Mouse (Mus musculus): Measurements from ENCODE around the gene Tex9. TPM values are rescaled to one million over a fixed set of nuclear protein-coding genes. Genes with fewer than 3 reads are reported as not detected.
A peak's percentile ranks its signal among the peaks of the same experiment; 100 is the strongest.
"Not testable (repeated sequence)": the region's sequence is repeated elsewhere in the genome, so short reads cannot be mapped to it uniquely, and the experiment has no call there.

Tex9 gene
- polyA plus RNA-seq, 1 experiment from 2014 or later, result 69.6 TPM

DNA sequence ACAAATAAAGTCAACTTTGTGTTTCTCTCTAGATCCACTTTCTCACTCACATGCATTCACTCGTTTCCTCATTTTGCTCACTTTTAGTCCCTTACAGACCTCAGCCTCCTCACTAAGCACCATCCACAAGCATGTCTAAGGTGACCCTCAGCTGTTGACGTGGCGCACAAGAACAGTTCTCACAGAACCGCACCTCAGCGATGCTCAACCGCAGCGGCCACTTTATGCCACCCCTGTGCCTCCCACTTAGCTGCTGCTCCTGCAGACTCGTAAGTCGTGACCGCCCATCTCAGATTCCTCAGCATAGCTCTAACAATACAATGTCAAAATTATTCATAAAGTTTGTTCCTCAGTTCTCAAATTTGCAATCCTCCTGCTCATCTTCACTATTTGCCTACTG lies 23.4 kb downstream of the Tex9 start:
- no peaks in the 10 kb centered on the region for H3K9me3 ChIP-seq (replicated peaks)
- 94% methylated on average over 10 of the region's 10 CpGs for WGBS

GRCm38 (mm10) chr9:72467551-72468407 lies 24.2 kb downstream of the Tex9 start:
- H3K9me3 ChIP-seq (replicated peaks), result no peaks in the 10 kb centered on the region
- DNase-seq (ENCODE audit: low spot score), result no peak
- no peak overlapping the region for H3K27ac ChIP-seq (replicated peaks)
- no peak overlapping the region for H3K4me3 ChIP-seq
- WGBS, result 73% methylated on average over 11 of the region's 11 CpGs
- no peaks in the 10 kb centered on the region for H3K27me3 ChIP-seq (ENCODE audit: low read depth, poor library complexity, severe bottlenecking)
- H3K36me3 ChIP-seq, result peaks cover 82% of the 10 kb centered on the region
- no peaks in the 10 kb centered on the region for H3K4me1 ChIP-seq

More for the DNA sequence above, 23.4 kb downstream of the Tex9 start:
- no peak for DNase-seq (ENCODE audit: low spot score)
- Histone ChIP-seq H3K27ac (replicated peaks) (no peak overlapping the region), H3K27me3 (ENCODE audit: low read depth, poor library complexity, severe bottlenecking) (no peaks in the 10 kb centered on the region), H3K4me1 (no peaks in the 10 kb centered on the region), H3K4me3 (no peak overlapping the region), H3K36me3 (peaks cover 82% of the 10 kb centered on the region)

- 90% methylated on average over 4 of the region's 4 CpGs for WGBS
- H3K9me3 ChIP-seq (replicated peaks), result no peaks in the 10 kb centered on the region
- peaks cover 84% of the 10 kb centered on the region for H3K36me3 ChIP-seq
- H3K27me3 ChIP-seq (ENCODE audit: low read depth, poor library complexity, severe bottlenecking), result no peaks in the 10 kb centered on the region
- no peak overlapping the region for H3K4me3 ChIP-seq
- DNase-seq (ENCODE audit: low spot score), result no peak
- no peaks in the 10 kb centered on the region for H3K4me1 ChIP-seq
- H3K27ac ChIP-seq (replicated peaks), result no peak overlapping the region
Measured at GRCm38 (mm10) chr9:72465754-72466181, 26.2 kb downstream of the Tex9 start.

DNA sequence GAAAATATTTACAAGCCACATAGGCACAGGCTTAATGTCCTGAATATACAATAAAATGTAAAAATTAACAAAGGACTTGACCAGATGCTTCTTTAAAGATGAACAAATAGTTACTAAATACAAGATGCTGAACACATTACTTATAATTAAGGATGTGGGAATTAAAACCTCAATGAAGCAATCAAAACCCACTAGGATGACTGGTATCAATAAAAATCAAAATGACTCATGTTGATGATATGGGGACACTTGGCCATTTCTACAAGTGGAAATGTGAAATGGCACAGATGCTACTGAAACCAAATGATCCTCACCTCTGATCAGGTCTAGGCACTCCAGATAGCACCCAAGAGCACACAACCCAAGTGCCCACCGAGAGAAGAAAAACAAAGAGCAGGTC lies 27.2 kb downstream of the Tex9 start:
- H3K4me1 ChIP-seq, result no peaks in the 10 kb centered on the region
- H3K27me3 ChIP-seq (ENCODE audit: low read depth, poor library complexity, severe bottlenecking), result no peaks in the 10 kb centered on the region
- no peak overlapping the region for H3K4me3 ChIP-seq
- no peak for DNase-seq (ENCODE audit: low spot score)
- WGBS, result 92% methylated on average over 1 of the region's 1 CpGs
- H3K9me3 ChIP-seq (replicated peaks), result no peaks in the 10 kb centered on the region
- H3K36me3 ChIP-seq, result peaks cover 85% of the 10 kb centered on the region
- no peak overlapping the region for H3K27ac ChIP-seq (replicated peaks)

DNA sequence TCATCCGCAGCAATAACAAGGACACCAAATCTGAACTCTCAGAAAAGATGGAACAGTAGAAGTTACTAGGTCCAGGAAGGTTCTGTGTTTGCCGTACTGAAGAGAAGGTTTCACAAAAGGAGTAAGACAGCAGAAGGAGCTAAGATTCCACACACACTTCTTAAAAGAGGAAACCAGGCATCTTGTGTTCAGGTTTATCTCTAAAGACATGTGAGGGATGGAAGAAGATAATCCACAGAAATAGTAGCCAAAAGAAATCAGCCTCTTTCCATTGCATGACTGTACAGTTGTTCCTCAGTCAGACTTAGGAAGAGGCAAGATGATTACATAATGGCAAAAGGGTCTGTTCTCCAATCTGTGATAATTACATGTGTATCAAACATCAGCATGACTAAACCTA lies 29.6 kb downstream of the Tex9 start:
- Histone ChIP-seq H3K4me1 (no peaks in the 10 kb centered on the region), H3K27me3 (ENCODE audit: low read depth, poor library complexity, severe bottlenecking) (no peaks in the 10 kb centered on the region), H3K36me3 (peaks cover 88% of the 10 kb centered on the region), H3K9me3 (replicated peaks) (no peaks in the 10 kb centered on the region), H3K4me3 (no peak overlapping the region), H3K27ac (replicated peaks) (no peak overlapping the region)
- no peak for DNase-seq (ENCODE audit: low spot score)
- 97% methylated on average over 2 of the region's 2 CpGs for WGBS

DNA sequence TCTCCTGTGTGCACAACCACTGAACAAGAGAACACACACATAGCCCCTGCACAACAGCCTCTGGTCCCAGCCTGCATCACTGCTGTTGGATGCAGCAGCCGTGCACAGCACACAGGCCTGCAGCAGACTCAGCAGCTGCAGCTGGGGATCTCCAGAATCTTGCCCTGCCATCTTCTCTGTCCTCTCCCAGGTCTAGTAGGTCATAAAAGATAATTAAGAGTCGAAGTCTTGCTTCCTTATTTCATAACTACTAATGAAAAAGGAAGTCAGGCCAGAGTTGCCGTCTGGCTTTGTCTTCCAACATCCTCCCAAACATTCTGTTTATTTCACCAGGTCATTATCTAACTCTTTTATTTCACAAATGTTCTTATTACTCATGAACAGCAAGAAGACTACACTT lies 31.2 kb downstream of the Tex9 start:
- no peak for DNase-seq (ENCODE audit: low spot score)
- Histone ChIP-seq H3K36me3 (peaks cover 95% of the 10 kb centered on the region), H3K9me3 (replicated peaks) (no peaks in the 10 kb centered on the region), H3K4me1 (no peaks in the 10 kb centered on the region), H3K27me3 (ENCODE audit: low read depth, poor library complexity, severe bottlenecking) (no peaks in the 10 kb centered on the region), H3K27ac (replicated peaks) (no peak overlapping the region), H3K4me3 (no peak overlapping the region)
- 81% methylated on average over 3 of the region's 3 CpGs for WGBS

- Histone ChIP-seq H3K4me3 (no peak overlapping the region), H3K36me3 (peaks cover 98% of the 10 kb centered on the region), H3K9me3 (replicated peaks) (no peaks in the 10 kb centered on the region), H3K27me3 (ENCODE audit: low read depth, poor library complexity, severe bottlenecking) (no peaks in the 10 kb centered on the region), H3K27ac (replicated peaks) (no peak overlapping the region), H3K4me1 (no peaks in the 10 kb centered on the region)
- no peak for DNase-seq (ENCODE audit: low spot score)
- 93% methylated on average over 3 of the region's 3 CpGs for WGBS
Measured at GRCm38 (mm10) chr9:72459703-72460102, 32.3 kb downstream of the Tex9 start.

GRCm38 (mm10) chr9:72458233-72458632 lies 33.8 kb downstream of the Tex9 start:
- H3K27ac ChIP-seq (replicated peaks), result no peak overlapping the region
- H3K4me1 ChIP-seq, result no peaks in the 10 kb centered on the region
- 23% methylated on average over 5 of the region's 5 CpGs for WGBS
- H3K27me3 ChIP-seq (ENCODE audit: low read depth, poor library complexity, severe bottlenecking), result no peaks in the 10 kb centered on the region
- peaks cover 97% of the 10 kb centered on the region for H3K36me3 ChIP-seq
- no peak overlapping the region for H3K4me3 ChIP-seq
- peak; percentile 56 for DNase-seq (ENCODE audit: low spot score)
- H3K9me3 ChIP-seq (replicated peaks), result no peaks in the 10 kb centered on the region

- peaks cover 98% of the 10 kb centered on the region for H3K36me3 ChIP-seq
Measured at GRCm38 (mm10) chr9:72456374-72456773, 35.6 kb downstream of the Tex9 start.

DNA sequence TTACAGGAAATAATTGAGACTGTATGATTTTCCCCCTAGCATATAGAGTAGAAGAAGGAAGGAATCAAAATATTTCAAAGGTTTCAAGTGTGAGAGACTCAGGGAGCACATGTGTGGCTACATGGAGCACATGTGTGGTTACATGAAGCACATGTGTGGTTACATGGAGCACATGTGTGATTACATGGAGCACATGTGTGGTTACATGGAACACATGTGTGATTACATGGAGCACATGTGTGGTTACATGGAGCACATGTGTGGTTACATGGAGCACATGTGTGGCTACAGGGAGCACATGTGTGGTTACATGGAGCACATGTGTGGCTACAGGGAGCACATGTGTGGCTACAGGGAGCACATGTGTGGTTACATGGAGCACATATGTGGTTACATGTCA lies 37.7 kb downstream of the Tex9 start:
- H3K36me3 ChIP-seq, result peaks cover 98% of the 10 kb centered on the region
- H3K27ac ChIP-seq (replicated peaks); H3K4me1 ChIP-seq; DNase-seq (ENCODE audit: low spot score); H3K4me3 ChIP-seq; H3K9me3 ChIP-seq (replicated peaks); H3K27me3 ChIP-seq (ENCODE audit: low read depth, poor library complexity, severe bottlenecking): not testable (repeated sequence)

More at GRCm38 (mm10) chr9:72456374-72456773, 35.6 kb downstream of the Tex9 start:
- DNase-seq (ENCODE audit: low spot score), result no peak
- 53% methylated on average over 1 of the region's 1 CpGs for WGBS
- no peak overlapping the region for H3K27ac ChIP-seq (replicated peaks)
- no peaks in the 10 kb centered on the region for H3K27me3 ChIP-seq (ENCODE audit: low read depth, poor library complexity, severe bottlenecking)
- H3K4me1 ChIP-seq, result no peaks in the 10 kb centered on the region
- H3K4me3 ChIP-seq, result no peak overlapping the region
- no peaks in the 10 kb centered on the region for H3K9me3 ChIP-seq (replicated peaks)

DNA sequence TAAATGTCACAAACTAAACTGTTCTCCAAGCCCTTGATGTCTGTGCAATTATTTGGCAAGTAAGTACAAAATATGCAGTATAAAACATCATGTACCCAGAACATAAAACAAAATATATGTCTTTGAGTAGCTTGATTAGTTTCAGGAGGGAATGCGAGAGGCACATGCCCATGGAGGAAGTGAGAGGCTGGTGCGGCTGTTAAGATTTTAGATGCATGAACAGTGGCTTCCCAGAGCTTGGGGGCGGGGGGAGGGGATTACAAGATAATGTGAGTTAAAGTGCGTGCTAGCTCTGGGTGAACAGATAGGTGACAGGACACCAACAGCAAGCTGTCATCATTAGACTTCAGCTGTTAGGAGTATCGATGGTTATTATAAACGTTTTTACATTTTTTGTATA lies 40.9 kb downstream of the Tex9 start:
- 94% methylated on average over 6 of the region's 6 CpGs for WGBS
- Histone ChIP-seq H3K27ac (replicated peaks) (no peak overlapping the region), H3K4me3 (no peak overlapping the region), H3K27me3 (ENCODE audit: low read depth, poor library complexity, severe bottlenecking) (no peaks in the 10 kb centered on the region), H3K4me1 (no peaks in the 10 kb centered on the region), H3K36me3 (peaks cover 98% of the 10 kb centered on the region), H3K9me3 (replicated peaks) (no peaks in the 10 kb centered on the region)
- no peak for DNase-seq (ENCODE audit: low spot score)

DNA sequence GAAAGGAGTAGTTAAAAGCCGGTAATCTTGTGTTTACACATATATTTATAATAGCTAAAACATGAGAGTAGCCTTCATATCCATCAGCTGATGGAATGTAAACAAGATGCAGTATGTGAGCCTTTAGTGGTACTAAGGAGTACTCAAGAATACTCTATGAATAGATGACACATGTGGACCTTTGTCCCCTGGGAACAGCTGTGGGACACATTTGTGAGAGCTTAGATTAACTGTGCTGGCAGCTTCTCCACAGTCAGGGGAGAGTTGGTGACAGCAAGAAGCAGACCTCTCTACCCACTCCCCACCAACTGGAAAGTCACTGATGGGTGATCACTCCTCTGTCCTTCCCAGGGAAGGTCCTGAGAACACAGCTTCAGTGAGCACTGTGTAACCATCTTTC lies 41.6 kb downstream of the Tex9 start:
- Histone ChIP-seq H3K9me3 (replicated peaks) (no peaks in the 10 kb centered on the region), H3K27ac (replicated peaks) (no peak overlapping the region), H3K36me3 (peaks cover 98% of the 10 kb centered on the region), H3K4me3 (no peak overlapping the region), H3K4me1 (no peaks in the 10 kb centered on the region), H3K27me3 (ENCODE audit: low read depth, poor library complexity, severe bottlenecking) (no peaks in the 10 kb centered on the region)
- no peak for DNase-seq (ENCODE audit: low spot score)
- WGBS, result 93% methylated on average over 1 of the region's 1 CpGs

- H3K4me3 ChIP-seq, result no peak overlapping the region
- H3K27me3 ChIP-seq (ENCODE audit: low read depth, poor library complexity, severe bottlenecking), result no peaks in the 10 kb centered on the region
- whole genome bisulfite sequencing, result 92% methylated on average over 2 of the region's 2 CpGs
- H3K9me3 ChIP-seq (replicated peaks), result no peaks in the 10 kb centered on the region
- no peaks in the 10 kb centered on the region for H3K4me1 ChIP-seq
- no peak for DNase-seq (ENCODE audit: low spot score)
- H3K27ac ChIP-seq (replicated peaks), result no peak overlapping the region
- peaks cover 98% of the 10 kb centered on the region for H3K36me3 ChIP-seq
Measured at GRCm38 (mm10) chr9:72449841-72450240, 42.2 kb downstream of the Tex9 start.
